Mouse (Mus musculus) left cerebral cortex, postnatal 10 days (tissue): Measurements from ENCODE around the gene Pygo2. TPM values are rescaled to one million over a fixed set of nuclear protein-coding genes. Genes with fewer than 3 reads are reported as not detected.

Experiments used
- DNase-seq, 2 experiments: peaks; one replicate each; pipeline ENCODE4 v3.0.0; 2021 to 2022; ENCODE audit warnings: low spot score in 2 of 2, mixed read lengths in 1 of 2; ENCODE audit errors: extremely low spot score in 1 of 2
- intact Hi-C: fragments of 180-260 bp; cut with DNase I; formaldehyde crosslinking; loops from one replicate; pipeline ENCODE4 v1.15.1; 2025
- total RNA-seq, 2 experiments: library from RNA; stranded (reverse); gene quantifications; 2 replicates each; pipeline ENCODE4 v1.2.3; 2021

The Pygo2 gene
- 10 to 100 TPM; 46.0 to 50.6 TPM for total RNA-seq

GRCm38 (mm10) chr3:89430171-89431159 lies at the start of gene Pygo2:
TSS of gene Pygo2 (plus strand) at chr3:89430214.
- DNase-seq, result peak; percentile 95 to 98
- intact Hi-C loops, result no loop called here

DNA sequence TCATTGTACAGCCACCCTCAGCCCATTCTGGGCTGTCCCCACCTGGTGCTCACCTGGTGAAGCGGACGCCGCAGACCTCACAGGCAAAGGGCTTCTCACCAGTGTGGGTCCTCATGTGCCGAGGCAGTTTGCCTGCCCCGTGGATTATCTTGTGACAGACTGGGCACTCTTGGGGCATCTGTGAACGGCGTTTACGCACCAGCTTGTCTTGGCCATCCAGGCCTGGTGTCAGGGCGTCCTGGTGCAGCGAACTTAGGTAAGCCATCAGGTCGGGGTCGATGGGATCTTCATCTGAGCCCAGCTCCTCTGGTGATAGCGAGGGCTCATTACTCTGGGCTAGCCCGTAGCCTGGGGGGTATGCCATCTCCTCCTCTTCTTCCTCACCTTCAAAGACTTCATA lies 49.7 kb upstream of the Pygo2 start:
- intact Hi-C loops, result no loop called here
- DNase-seq, result no peak

- no peak for DNase-seq
- intact Hi-C loops, result no loop called here
Measured at GRCm38 (mm10) chr3:89380711-89381110, 49.3 kb upstream of the Pygo2 start.

GRCm38 (mm10) chr3:89381233-89381632 lies 48.8 kb upstream of the Pygo2 start:
- DNase-seq, result no peak
- intact Hi-C loops, result no loop called here

DNA sequence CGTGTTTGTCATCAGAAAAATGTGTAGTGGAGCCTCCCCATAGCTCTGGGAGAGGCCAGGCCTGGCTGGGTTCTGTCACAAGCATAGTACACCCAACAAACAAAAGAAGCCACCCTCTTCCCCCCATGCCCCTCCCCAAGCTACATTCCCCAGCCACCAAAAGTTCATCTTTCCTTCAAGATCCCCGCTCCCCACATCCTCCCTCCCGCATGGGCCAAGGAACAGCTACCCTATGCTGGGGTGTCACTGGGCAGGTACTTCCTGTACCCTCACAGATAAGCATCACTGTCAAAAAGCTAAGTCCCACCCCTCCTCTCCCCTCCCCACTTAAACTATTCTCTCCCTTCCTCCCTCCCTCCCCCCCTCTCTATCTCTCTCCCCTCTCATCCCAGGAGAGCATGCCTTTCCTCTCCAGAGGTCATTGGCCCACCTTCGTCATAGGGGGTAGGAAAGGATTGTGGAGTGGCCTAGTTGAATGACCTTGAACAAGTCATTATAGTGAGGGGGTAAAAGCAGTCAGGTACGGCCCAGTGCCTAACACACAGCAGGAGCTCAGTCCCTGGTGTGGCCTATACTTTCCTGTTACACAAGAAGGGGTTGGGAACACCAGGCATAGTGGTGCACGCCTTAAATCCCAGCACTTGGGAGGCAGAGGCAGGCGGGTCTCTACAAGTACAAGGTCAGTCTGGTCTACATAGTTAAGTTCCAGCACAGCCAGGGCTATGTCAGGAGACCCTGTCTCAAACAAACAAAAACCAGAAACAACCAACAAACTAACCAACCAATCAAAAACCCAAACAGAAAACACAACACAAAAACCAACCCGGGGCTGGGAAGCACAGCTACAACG lies 47.8 kb upstream of the Pygo2 start:
- no peak for DNase-seq
- intact Hi-C loops, result no loop called here

GRCm38 (mm10) chr3:89382950-89383349 lies 47.1 kb upstream of the Pygo2 start:
- no peak for DNase-seq
- intact Hi-C loops, result no loop called here

GRCm38 (mm10) chr3:89383651-89384255 lies 46.3 kb upstream of the Pygo2 start:
- no peak for DNase-seq
- intact Hi-C loops, result no loop called here

- intact Hi-C loops, result no loop called here
- DNase-seq, result no peak
Measured at GRCm38 (mm10) chr3:89384331-89385076, 45.5 kb upstream of the Pygo2 start.

- intact Hi-C loops, result no loop called here
- no peak for DNase-seq
Measured at GRCm38 (mm10) chr3:89385451-89385850, 44.6 kb upstream of the Pygo2 start.

GRCm38 (mm10) chr3:89386438-89387420 lies 43.3 kb upstream of the Pygo2 start:
- intact Hi-C loops, result no loop called here
- no peak for DNase-seq

DNA sequence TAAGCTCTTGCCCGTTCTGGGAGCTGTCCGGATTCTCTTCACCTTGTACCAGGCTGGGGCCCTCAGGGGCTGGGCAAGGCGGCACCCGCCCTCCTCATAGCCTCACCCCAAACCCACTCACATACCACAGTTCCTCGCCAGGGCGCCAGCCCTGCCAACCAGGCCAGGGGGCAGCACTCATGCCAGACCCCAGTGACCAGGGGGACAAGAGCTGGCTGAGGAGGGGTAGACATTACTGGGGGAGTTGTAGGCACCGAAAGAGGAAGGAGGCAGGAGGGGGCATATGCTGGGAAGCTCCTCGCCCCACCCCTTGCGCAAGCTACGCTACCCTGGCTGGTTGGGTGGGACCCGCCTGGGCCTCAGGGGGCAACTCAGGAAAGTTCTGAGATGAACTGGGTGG lies 42.4 kb upstream of the Pygo2 start:
- intact Hi-C loops, result no loop called here
- no peak for DNase-seq

DNA sequence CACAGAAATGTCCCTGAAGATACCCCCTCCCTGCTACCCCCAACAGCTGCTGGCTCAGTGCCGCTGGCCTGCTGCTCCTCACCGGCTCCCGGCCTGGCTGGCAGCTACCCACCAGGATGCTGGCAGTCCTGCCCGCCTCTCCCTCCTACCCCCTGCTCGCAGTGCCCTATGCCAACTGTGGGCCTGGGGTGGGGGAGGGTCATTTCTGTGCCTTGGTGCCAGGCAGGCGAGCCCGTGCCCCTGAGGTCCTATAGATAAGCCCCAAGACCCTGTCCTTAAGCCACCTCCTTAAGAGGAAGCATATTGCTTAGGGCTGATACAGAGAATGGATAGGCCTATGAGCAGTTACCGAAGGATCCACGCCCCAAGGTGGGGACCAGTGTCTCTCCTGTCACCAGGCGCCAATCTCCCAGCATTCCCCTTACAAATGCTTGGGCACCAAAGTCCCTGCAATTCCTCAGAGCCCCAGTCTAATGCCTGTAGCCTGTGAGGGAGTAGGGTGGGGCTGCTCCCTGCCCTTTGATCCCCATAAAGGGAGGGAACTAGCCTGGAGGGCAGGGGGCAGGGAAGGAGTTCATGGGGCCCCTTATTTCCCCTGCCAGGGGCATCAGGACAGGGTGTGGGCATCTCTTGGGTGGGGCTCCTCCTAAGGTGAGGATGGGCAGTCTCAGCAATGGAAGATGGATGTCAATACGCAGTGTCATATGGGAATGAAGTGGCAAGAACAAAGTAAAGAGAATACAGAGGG lies 41.7 kb upstream of the Pygo2 start:
- intact Hi-C loops, result no loop called here
- DNase-seq, result peak in 1 of 2 experiments; percentile 74

- intact Hi-C loops, result no loop called here
- DNase-seq, result no peak
Measured at GRCm38 (mm10) chr3:89388901-89389740, 40.9 kb upstream of the Pygo2 start.

DNA sequence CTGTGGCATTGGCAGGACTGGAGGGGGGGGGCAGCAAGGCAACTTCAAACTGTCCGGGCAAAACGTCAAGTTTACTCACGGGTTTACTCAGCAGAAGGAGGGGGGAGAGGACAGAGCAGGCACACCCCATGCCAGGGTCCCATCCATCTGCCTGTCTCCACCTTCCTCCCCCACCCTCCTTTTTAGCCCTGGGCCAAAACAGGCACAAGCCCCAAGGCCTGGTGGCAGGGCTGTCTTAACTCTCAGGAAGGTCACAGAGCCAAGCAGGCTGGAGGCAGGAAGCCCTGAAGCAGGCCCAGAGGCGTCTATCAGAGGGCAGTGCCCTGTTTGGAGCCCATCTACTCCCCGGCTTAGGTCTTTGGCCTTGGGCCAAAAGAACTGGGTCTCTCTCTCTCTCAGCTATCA lies 39.9 kb upstream of the Pygo2 start:
- intact Hi-C loops, result no loop called here
- no peak for DNase-seq

DNA sequence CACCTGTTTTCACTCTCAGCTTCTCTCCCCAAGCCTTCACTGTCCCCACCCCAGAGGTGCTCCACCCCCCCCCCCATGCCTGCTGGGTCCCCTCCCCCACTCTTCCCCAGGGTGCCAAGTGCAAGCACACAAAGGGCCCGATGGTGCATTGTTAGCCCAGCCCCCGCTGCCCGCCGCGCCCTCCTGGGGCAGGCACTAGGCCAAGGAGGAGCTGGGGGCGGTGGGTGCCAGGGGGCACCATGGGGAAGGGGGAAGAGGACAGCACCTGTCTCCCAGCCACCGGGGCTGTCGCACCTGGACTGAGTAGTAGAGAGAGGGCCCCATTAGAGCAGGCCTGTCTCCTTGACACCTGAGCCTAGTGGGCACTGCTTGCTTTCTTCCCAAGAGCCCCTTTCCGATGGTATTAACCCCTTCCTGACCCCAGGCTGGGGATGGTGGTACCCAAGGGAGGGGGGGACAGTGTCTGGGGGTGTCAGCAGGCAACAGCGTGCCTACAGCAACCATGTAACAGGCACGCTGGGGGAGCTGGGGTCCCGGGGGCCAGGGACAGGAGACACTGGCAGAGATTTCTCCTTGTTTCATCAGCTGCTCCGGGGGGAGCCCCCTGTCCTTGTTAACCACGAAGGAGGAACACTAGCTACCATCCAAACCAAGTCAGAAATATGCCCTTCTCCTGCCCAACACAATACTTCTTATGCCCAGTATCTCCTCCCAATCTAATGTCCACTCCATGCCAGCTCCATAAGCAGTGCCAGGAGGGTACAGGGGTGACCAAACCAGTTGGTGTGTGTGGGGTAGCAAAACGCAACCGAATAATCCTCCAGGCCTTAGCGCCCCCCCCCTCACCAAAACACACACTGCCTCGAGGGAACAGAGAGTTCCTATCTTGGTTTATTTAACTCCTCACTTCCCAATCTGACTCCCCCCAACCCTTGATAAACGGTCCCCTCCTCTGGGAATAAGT lies 39.0 kb upstream of the Pygo2 start:
- intact Hi-C loops, result no loop called here
- DNase-seq, result peak in 1 of 2 experiments; percentile 62
